Mouse (Mus musculus): Measurements from ENCODE around the gene Gpr137c. TPM values are rescaled to one million over a fixed set of nuclear protein-coding genes. Genes with fewer than 3 reads are reported as not detected.

Gpr137c gene
- polyA plus RNA-seq (2014; fragmentation: Nextera tagmentation; extraction: Ambion mirVana), result 6.3 and 7.5 TPM in 2 replicates

- Histone ChIP-seq H3K27me3 (ENCODE audit: control insufficient read depth, insufficient read depth, low read length) (no peaks in the 10 kb centered on the region), H3K9ac (ENCODE audit: low read length) (peak within 1 kb of the TSS; percentile 95), H3K27ac (ENCODE audit: low read depth, low read length) (peak within 1 kb of the TSS; percentile 95), H3K4me1 (ENCODE audit: control insufficient read depth, insufficient read depth, low read length) (0 out of 2 replicates have a peak, but pooled peaks cover 2% of the 10 kb centered on the region), H3K9me3 (ENCODE audit: control insufficient read depth, low read length) (no peaks in the 10 kb centered on the region), H3K4me2 (ENCODE audit: low read depth) (peak within 1 kb of the TSS; percentile 83), H3K36me3 (ENCODE audit: control insufficient read depth, insufficient read depth, low read length) (no peaks in the 10 kb centered on the region), H3K4me3 (ENCODE audit: low read depth, low read length) (peak within 1 kb of the TSS; percentile 86)
- WGBS, result under 1% methylated on average over 72 of the region's 86 CpGs
- DNase-seq (ENCODE audit: low spot score) (peak; percentile 98), ATAC-seq (ENCODE audit: insufficient read depth, low FRiP score, low TSS enrichment) (peak; percentile 98)
These were observed at the start of gene Gpr137c for GRCm38 (mm10) chr14:45219281-45220089. TSS of gene Gpr137c (plus strand) at chr14:45219717.

DNA sequence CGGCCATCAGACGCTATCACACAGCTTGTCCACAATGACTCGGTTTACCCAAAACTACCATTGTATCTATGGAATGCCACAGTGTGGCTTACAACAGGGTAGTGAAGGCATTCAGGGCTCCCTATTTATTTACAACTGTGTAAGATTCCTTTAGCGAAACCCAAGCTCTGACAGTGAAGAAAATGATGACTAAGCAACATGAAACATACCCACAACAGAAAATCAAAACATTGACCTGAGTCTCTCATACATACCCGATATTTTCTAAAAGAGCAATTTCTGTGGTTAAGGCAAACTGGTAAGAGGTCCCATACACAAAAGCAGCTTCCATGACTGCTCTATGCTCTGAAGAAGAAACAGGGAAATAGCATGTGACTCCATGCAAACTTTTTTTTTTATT is 47.3 kb upstream of the Gpr137c start:
- no peak overlapping the region for H3K4me2 ChIP-seq (ENCODE audit: low read depth)
- H3K27ac ChIP-seq (ENCODE audit: low read depth, low read length), result no peak overlapping the region
- WGBS, result 91% methylated on average over 5 of the region's 5 CpGs
- no peaks in the 10 kb centered on the region for H3K27me3 ChIP-seq (ENCODE audit: control insufficient read depth, insufficient read depth, low read length)
- H3K4me1 ChIP-seq (ENCODE audit: control insufficient read depth, insufficient read depth, low read length), result no peaks in the 10 kb centered on the region
- DNase-seq (ENCODE audit: low spot score) (no peak), ATAC-seq (ENCODE audit: insufficient read depth, low FRiP score, low TSS enrichment) (no peak)
- no peaks in the 10 kb centered on the region for H3K36me3 ChIP-seq (ENCODE audit: control insufficient read depth, insufficient read depth, low read length)
- no peak overlapping the region for H3K4me3 ChIP-seq (ENCODE audit: low read depth, low read length)
- H3K9ac ChIP-seq (ENCODE audit: low read length), result no peak overlapping the region
- H3K9me3 ChIP-seq (ENCODE audit: control insufficient read depth, low read length), result no peaks in the 10 kb centered on the region

GRCm38 (mm10) chr14:45175012-45175740 is 44.3 kb upstream of the Gpr137c start:
- Histone ChIP-seq H3K9me3 (ENCODE audit: control insufficient read depth, low read length) (no peaks in the 10 kb centered on the region), H3K36me3 (ENCODE audit: control insufficient read depth, insufficient read depth, low read length) (no peaks in the 10 kb centered on the region), H3K4me2 (ENCODE audit: low read depth) (no peak overlapping the region), H3K4me3 (ENCODE audit: low read depth, low read length) (no peak overlapping the region), H3K4me1 (ENCODE audit: control insufficient read depth, insufficient read depth, low read length) (no peaks in the 10 kb centered on the region), H3K27ac (ENCODE audit: low read depth, low read length) (no peak overlapping the region), H3K27me3 (ENCODE audit: control insufficient read depth, insufficient read depth, low read length) (no peaks in the 10 kb centered on the region), H3K9ac (ENCODE audit: low read length) (no peak overlapping the region)
- DNase-seq (ENCODE audit: low spot score), result no peak
- no peak for ATAC-seq (ENCODE audit: insufficient read depth, low FRiP score, low TSS enrichment)
- WGBS, result 82% methylated on average over 14 of the region's 14 CpGs

- WGBS, result 47% methylated on average over 2 of the region's 2 CpGs
- Histone ChIP-seq H3K4me2 (ENCODE audit: low read depth) (no peak overlapping the region), H3K27me3 (ENCODE audit: control insufficient read depth, insufficient read depth, low read length) (no peaks in the 10 kb centered on the region), H3K4me1 (ENCODE audit: control insufficient read depth, insufficient read depth, low read length) (no peaks in the 10 kb centered on the region), H3K27ac (ENCODE audit: low read depth, low read length) (no peak overlapping the region), H3K9ac (ENCODE audit: low read length) (no peak overlapping the region), H3K4me3 (ENCODE audit: low read depth, low read length) (no peak overlapping the region), H3K9me3 (ENCODE audit: control insufficient read depth, low read length) (no peaks in the 10 kb centered on the region), H3K36me3 (ENCODE audit: control insufficient read depth, insufficient read depth, low read length) (no peaks in the 10 kb centered on the region)
- DNase-seq (ENCODE audit: low spot score), result no peak
- no peak for ATAC-seq (ENCODE audit: insufficient read depth, low FRiP score, low TSS enrichment)
These were observed 40.3 kb upstream of the Gpr137c start for GRCm38 (mm10) chr14:45179186-45179585.

GRCm38 (mm10) chr14:45179606-45180005 is 39.9 kb upstream of the Gpr137c start:
- no peaks in the 10 kb centered on the region for H3K36me3 ChIP-seq (ENCODE audit: control insufficient read depth, insufficient read depth, low read length)
- ATAC-seq (ENCODE audit: insufficient read depth, low FRiP score, low TSS enrichment) (no peak), DNase-seq (ENCODE audit: low spot score) (no peak)
- no peak overlapping the region for H3K4me3 ChIP-seq (ENCODE audit: low read depth, low read length)
- H3K27ac ChIP-seq (ENCODE audit: low read depth, low read length), result no peak overlapping the region
- no peaks in the 10 kb centered on the region for H3K4me1 ChIP-seq (ENCODE audit: control insufficient read depth, insufficient read depth, low read length)
- H3K9me3 ChIP-seq (ENCODE audit: control insufficient read depth, low read length), result no peaks in the 10 kb centered on the region
- no peak overlapping the region for H3K9ac ChIP-seq (ENCODE audit: low read length)
- WGBS, result 83% methylated on average over 2 of the region's 2 CpGs
- H3K27me3 ChIP-seq (ENCODE audit: control insufficient read depth, insufficient read depth, low read length), result no peaks in the 10 kb centered on the region
- H3K4me2 ChIP-seq (ENCODE audit: low read depth), result no peak overlapping the region

DNA sequence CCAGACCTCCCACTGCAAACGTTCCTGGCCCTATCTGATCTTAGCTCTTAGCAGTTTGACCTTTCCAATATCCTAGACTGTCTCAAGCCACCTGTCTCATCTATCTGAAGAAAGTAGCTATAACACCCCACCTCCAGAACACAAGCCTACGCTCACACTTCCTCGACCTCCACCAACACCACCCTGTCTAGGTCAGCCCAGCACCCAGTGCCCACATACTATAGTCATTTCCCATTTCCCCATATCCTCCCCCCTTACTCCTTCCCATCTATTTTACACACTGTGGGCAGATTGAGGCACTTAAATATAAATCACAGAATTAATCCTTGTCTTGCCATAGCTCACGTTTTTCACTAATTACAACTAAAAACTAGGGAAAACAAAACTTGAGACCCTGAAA is 37.9 kb upstream of the Gpr137c start:
- no peak for DNase-seq (ENCODE audit: low spot score)
- no peak for ATAC-seq (ENCODE audit: insufficient read depth, low FRiP score, low TSS enrichment)
- H3K27me3 ChIP-seq (ENCODE audit: control insufficient read depth, insufficient read depth, low read length), result no peaks in the 10 kb centered on the region
- H3K9ac ChIP-seq (ENCODE audit: low read length), result no peak overlapping the region
- no peak overlapping the region for H3K4me3 ChIP-seq (ENCODE audit: low read depth, low read length)
- H3K4me2 ChIP-seq (ENCODE audit: low read depth), result no peak overlapping the region
- H3K9me3 ChIP-seq (ENCODE audit: control insufficient read depth, low read length), result no peaks in the 10 kb centered on the region
- WGBS, result 90% methylated on average over 4 of the region's 4 CpGs
- no peak overlapping the region for H3K27ac ChIP-seq (ENCODE audit: low read depth, low read length)
- H3K4me1 ChIP-seq (ENCODE audit: control insufficient read depth, insufficient read depth, low read length), result no peaks in the 10 kb centered on the region
- no peaks in the 10 kb centered on the region for H3K36me3 ChIP-seq (ENCODE audit: control insufficient read depth, insufficient read depth, low read length)

- no peak overlapping the region for H3K4me3 ChIP-seq (ENCODE audit: low read depth, low read length)
- WGBS, result 71% methylated on average over 2 of the region's 2 CpGs
- H3K27me3 ChIP-seq (ENCODE audit: control insufficient read depth, insufficient read depth, low read length), result no peaks in the 10 kb centered on the region
- DNase-seq (ENCODE audit: low spot score) (no peak), ATAC-seq (ENCODE audit: insufficient read depth, low FRiP score, low TSS enrichment) (no peak)
- no peaks in the 10 kb centered on the region for H3K9me3 ChIP-seq (ENCODE audit: control insufficient read depth, low read length)
- no peaks in the 10 kb centered on the region for H3K36me3 ChIP-seq (ENCODE audit: control insufficient read depth, insufficient read depth, low read length)
- no peaks in the 10 kb centered on the region for H3K4me1 ChIP-seq (ENCODE audit: control insufficient read depth, insufficient read depth, low read length)
- no peak overlapping the region for H3K9ac ChIP-seq (ENCODE audit: low read length)
- no peak overlapping the region for H3K4me2 ChIP-seq (ENCODE audit: low read depth)
- H3K27ac ChIP-seq (ENCODE audit: low read depth, low read length), result no peak overlapping the region
These were observed 28.5 kb upstream of the Gpr137c start for GRCm38 (mm10) chr14:45190999-45191398.

- no peaks in the 10 kb centered on the region for H3K27me3 ChIP-seq (ENCODE audit: control insufficient read depth, insufficient read depth, low read length)
- no peak overlapping the region for H3K27ac ChIP-seq (ENCODE audit: low read depth, low read length)
- H3K4me3 ChIP-seq (ENCODE audit: low read depth, low read length), result no peak overlapping the region
- DNase-seq (ENCODE audit: low spot score) (no peak), ATAC-seq (ENCODE audit: insufficient read depth, low FRiP score, low TSS enrichment) (no peak)
- H3K4me1 ChIP-seq (ENCODE audit: control insufficient read depth, insufficient read depth, low read length), result no peaks in the 10 kb centered on the region
- no peak overlapping the region for H3K4me2 ChIP-seq (ENCODE audit: low read depth)
- no peaks in the 10 kb centered on the region for H3K36me3 ChIP-seq (ENCODE audit: control insufficient read depth, insufficient read depth, low read length)
- no peaks in the 10 kb centered on the region for H3K9me3 ChIP-seq (ENCODE audit: control insufficient read depth, low read length)
- H3K9ac ChIP-seq (ENCODE audit: low read length), result no peak overlapping the region
These were observed 18.9 kb upstream of the Gpr137c start for GRCm38 (mm10) chr14:45200607-45201006.

GRCm38 (mm10) chr14:45210683-45211082 is 8.8 kb upstream of the Gpr137c start:
- 58% methylated on average over 4 of the region's 4 CpGs for WGBS
- no peaks in the 10 kb centered on the region for H3K36me3 ChIP-seq (ENCODE audit: control insufficient read depth, insufficient read depth, low read length)
- H3K4me3 ChIP-seq (ENCODE audit: low read depth, low read length), result no peak overlapping the region
- no peaks in the 10 kb centered on the region for H3K27me3 ChIP-seq (ENCODE audit: control insufficient read depth, insufficient read depth, low read length)
- no peaks in the 10 kb centered on the region for H3K4me1 ChIP-seq (ENCODE audit: control insufficient read depth, insufficient read depth, low read length)
- no peak overlapping the region for H3K27ac ChIP-seq (ENCODE audit: low read depth, low read length)
- no peak overlapping the region for H3K9ac ChIP-seq (ENCODE audit: low read length)
- H3K9me3 ChIP-seq (ENCODE audit: control insufficient read depth, low read length), result no peaks in the 10 kb centered on the region
- DNase-seq (ENCODE audit: low spot score), result no peak
- ATAC-seq (ENCODE audit: insufficient read depth, low FRiP score, low TSS enrichment), result no peak
- no peak overlapping the region for H3K4me2 ChIP-seq (ENCODE audit: low read depth)

Data from neural tube, embryonic 11.5 days (tissue).